Mouse (Mus musculus) CD8-positive naive resting alpha-beta T cell, adult 2 months (primary cell): Measurements from ENCODE around the gene Als2cl.

Experiments used
- DNase-seq, 2 experiments: peaks; one replicate each; pipeline ENCODE4 v3.0.0; 2022; ENCODE audit warnings: low read depth in 2 of 2, low spot score in 2 of 2

The Als2cl gene

DNA sequence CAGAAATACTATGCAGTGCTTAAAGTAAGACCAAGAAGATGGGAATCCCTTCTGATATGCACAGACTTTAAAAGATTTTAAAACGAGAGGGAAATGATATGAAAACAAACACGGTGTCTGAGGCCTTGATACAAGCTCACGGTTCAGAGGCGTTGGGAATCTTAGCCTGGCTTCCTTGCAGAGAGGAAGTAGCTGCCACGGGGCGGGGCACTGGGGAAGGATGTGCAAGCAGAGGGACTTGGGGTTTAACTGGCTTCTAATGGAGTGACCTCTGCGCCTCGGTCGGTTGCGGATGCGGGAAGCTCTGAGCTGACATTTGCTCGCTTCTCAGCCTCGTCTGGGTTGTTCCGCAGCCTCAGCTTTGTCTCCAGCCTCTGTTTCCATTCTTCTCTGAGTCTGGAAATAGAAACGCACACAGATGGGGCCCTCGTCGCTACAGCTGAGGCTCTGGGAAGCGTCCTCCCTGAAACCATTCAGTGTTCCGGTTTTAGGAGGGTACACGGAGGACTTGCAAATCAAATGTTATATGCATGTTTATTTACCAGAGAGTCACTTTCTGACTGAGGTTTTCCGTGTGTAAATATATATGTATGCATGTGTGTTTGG is 35.1 kb downstream of the Als2cl start:
- DNase-seq = no peak

DNA sequence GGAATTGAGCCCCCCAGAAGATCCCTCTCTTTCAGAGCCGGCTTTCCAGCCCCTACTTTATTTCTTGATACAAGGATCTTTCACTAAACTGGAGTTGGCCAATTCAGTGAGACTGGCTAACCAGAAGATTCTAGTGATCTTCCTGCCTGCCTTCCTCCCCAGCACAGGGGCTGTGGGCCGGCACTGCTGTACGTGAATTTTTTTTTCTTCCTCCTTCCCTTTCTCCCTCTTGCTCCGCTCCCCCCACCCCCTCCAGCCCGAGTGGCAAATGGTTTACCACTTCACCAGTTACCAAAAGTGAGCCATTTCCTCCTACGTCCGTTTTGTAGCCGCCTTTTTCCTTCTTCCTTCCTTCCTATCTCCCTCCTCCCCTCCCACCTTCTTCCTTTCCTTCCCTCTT is 35.8 kb downstream of the Als2cl start:
- no peak for DNase-seq

DNA sequence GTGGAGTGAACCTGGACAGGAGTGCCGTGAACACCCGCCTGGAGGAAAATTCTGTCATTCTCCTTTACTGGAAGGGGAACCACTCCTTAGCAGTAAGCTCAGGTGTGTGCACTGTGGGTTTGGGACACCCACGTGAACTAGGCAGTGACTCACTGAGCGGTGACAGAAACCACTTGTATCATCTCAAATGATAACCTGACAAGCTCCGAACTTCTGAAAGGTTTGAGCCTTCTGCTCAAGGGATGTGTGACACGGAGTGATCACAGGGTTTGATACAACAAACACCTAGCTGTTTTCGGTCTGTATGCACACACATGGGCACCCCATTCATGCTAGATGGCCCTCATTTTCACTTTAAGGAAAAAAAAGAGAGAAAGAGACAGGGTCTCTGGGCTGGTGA is 37.1 kb downstream of the Als2cl start, which contains the start of gene Fam240a:
Fam240a (minus strand) TSS at position 76 of the 400 bp plus-strand sequence.
- DNase-seq = peak; percentile 58 to 65

DNA sequence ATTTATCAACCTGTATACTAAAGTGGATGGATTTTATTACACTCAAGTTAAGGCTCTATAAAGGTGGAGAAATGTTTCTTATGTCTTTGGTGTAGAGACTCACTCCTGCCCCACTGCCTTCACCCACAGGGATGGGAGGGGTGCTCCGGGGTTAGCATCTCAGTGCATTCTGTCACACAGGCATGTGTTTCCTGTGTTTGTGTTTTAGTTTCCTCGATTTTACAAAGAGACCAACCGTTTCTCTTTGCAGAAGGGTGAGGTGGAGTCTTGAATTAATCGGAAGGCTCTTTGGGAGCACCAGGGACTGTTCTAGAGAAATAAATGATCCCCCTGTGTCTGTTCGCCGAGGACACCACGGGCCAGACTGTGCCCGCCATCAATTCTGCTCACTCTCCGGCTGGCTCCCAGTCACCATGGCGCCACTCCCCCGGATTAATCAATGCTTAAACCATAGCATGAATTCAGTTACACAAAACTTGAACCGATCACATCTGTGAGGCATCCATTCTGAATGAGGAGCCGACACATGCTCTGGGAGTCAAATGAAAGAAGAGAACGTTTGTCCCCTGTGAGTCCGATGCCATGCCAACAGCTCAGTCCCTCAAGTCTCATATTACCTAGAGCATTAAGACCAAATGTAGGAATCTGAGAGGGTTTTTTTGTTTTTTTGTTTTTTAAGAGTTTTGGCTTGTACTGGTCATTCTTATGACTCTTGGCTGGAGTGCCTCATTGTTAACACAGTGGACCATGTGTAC is 41.2 kb downstream of the Als2cl start:
- peak in 1 of 2 experiments; percentile 59 for DNase-seq

GRCm38 (mm10) chr9:110922759-110923158 is 43.1 kb downstream of the Als2cl start:
- DNase-seq = peak; percentile 73 to 80

- DNase-seq = no peak
Measured at GRCm38 (mm10) chr9:110931573-110931972, 51.9 kb downstream of the Als2cl start.

- DNase-seq = no peak
Measured at GRCm38 (mm10) chr9:110933850-110934437, 54.3 kb downstream of the Als2cl start.

DNA sequence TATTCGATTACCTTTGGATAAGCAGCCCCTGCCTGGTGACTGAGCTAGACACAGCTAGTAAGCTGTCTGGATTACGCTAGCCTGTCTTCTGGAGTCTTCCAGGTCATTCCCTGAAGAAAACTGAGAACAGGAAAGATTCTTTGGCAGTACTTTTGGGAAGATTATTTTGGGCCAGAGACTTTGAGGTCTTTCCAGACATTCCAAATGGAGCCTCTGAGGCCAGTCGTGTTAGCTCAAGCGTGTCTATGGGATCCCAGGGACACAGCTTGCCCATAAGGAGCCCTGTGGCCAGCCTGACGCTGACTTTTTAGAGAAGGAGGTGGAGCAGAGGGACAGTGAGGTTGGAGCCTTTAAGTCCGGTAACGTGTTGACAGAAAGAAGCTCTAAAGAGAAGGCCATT is 56.3 kb downstream of the Als2cl start:
- DNase-seq = no peak

DNA sequence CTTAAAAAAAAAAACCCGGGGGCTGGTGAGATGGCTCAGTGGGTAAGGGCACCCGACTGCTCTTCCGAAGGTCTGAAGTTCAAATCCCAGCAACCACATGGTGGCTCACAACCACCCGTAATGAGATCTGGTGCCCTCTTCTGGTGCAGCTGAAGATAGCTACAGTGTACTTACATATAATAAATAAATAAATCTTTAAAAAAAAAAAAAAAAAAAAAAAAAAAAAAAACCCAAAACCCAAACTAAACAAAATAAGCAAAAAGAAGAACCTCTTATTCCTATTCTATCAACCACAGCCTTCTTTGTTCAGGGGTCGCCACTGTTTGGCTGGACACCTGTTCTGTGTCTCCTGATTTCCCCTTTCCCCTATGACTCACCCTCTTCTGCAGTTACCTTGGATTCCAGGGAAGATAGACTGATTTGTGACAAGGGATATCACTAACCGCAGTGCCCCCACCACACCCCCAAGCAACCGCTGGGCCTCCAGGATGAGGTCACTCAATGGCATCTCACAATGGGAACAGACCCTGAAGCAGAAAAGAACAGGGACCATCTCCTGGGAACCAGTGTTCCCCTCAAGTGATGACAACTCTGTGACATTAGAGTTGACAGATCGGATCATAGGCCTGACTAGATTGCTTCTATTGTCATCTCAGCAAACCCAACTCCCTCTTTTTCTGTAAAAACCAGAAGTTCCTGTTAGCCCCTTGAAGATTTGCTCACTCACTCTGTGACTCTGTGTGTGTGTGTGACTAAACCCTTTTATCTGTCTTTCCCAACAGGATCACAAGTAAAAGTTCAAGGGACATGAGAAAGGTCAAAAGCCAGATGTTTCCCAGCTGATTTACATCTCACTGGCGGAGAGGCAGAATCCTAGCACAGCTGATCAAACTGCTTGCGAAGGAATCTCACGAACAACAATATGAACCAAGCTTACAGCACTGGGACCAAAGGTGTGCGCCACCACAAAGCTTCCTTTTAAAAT is 58.1 kb downstream of the Als2cl start:
- no peak for DNase-seq

- DNase-seq = peak in 1 of 2 experiments; percentile 33
Measured at GRCm38 (mm10) chr9:110944265-110944664, 64.6 kb downstream of the Als2cl start.

DNA sequence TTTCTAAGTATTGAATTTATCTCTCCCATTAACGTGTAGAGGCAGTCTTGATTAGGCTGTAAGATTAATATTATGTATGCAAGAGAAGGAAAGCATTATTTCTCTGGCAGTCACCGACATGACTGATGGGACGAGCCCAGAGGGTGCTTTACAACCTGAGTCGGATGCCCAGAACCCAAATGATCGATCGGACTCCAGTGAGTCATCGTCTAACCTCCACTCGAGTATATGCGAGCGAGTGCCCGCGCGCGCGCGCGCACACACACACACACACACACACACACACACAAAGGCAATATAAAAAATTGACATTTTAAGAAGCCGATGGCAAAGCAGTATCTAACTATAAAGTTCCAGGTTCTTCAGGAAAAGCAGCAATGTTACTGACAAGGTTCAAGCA is 65.7 kb downstream of the Als2cl start:
- no peak for DNase-seq

DNA sequence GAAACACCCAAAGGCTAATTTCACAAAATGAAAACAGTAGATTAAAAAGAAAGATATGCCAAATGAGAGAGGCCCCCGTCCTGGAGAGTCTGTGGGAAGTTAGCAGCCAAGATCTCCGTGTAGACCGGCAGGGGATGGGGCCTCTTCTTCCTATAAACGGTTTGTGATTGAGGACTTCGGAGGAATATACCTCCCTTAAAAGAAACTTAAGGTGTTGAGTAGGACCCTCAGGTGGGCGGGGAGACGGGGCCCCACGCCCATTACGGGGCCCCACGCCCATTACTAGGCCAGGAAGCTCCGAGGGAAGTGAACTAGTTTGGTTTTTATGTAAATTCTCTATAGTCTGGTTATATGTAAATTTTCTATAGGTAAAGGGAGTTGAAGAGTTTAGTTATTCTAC is 66.3 kb downstream of the Als2cl start, which contains the start of gene Tdgf1:
Tdgf1 (minus strand) TSS at position 233 of the 400 bp plus-strand sequence.
- DNase-seq = no peak

DNA sequence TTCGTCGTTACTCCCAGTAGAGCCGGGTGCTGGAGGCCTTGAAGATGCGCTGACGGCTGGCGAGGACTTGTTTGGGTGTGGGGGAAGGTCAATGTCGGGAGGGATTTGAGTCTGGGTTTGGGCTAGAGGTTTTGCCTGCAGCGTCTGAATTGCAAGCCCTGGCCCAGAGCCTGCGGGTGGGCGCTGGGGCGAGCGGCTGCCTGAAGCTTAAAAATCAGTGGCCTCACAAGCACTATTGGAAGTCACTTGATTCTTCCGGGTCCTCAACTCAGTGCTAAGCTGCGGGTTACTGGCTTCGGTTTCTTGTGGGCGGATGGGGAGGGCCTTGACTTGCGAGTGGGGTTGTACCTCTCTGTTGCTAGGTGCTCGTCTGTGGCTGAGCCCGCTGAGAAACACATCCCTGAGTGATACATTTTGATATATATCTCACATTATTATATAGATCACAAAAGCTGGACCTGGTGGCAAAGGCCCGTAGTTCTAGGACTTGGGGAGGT is 66.9 kb downstream of the Als2cl start:
- DNase-seq = peak; percentile 73 to 77

DNA sequence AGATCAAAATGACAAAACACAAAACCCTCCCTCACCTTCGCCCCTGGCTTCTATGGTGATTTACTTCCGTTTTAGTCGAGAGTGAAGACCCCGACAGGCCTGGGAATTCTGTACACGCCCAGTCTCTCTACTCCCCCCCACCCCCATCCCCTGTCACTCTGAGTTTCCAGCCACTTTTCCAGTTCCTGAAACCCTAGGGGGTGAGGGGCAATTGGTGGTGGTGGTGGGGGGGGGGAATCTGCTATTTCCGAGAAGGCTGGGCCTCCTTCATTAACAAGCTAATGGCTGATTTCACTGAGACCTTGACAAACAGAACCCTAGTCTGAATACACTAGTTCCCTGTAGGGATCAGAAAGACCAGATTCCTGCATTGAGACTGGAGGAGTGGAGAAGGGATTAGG is 67.6 kb downstream of the Als2cl start:
- no peak for DNase-seq

- DNase-seq = no peak
Measured at GRCm38 (mm10) chr9:110947900-110948299, 68.2 kb downstream of the Als2cl start.

DNA sequence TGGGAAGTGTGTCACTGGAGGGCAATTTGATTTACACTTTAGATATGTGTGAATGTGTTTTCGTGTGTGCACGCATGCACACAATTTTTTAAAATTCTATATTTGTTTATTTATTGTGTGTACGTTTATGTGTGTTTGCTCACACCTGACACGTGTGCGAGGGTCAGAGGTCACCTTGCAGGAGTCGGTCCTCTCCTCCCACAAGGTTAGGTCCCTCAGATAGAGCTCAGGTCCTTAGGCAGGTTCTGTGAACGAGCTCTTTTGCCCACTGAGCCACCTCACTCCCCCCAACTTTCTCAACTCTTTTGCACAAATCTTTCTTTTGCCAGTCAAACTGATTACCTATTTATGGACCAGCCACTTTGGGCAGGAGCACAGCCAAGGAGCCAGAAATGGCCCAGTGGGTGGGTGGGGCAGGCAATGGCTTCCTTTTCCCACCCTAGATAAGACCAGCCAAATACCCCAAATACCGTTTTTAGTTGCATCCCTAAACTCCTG is 69.2 kb downstream of the Als2cl start:
- no peak for DNase-seq

DNA sequence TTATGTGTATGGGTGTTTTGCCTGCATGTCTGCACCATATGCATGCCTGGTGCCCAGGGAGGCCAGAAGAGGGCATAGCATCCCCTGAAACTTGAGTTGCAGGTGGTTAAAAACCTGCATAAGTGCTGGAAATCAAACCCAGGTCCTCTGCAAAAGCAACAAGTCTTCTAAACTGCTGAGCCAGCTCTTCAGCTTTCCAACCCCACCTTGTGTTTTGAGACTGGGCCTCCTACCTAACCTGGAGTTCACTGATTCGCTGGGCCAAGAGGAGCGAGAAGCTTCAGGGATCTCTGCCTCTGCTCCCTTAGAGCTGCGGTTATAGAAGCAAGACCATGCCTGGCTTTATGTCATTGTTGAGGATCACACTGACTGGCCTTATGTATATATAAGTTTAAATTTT is 70.4 kb downstream of the Als2cl start:
- no peak for DNase-seq
